Mouse (Mus musculus) MEL (cell line): ENCODE data around the gene Gemin5. TPM values are rescaled to one million over a fixed set of nuclear protein-coding genes. Genes with fewer than 3 reads are reported as not detected.
"Not testable (repeated sequence)": the region's sequence is repeated elsewhere in the genome, so short reads cannot be mapped to it uniquely, and the experiment has no call there.

Source experiments
- DNase-seq: peaks from one replicate; pipeline ENCODE4 v3.0.0; 2011; ENCODE audit warnings: low read depth, low spot score
- H3K27ac ChIP-seq: 2 replicates; pipeline ENCODE4 v1.5.1; 2012; ENCODE audit warnings: low read depth, mild to moderate bottlenecking, control low read depth, low read length, moderate library complexity; ENCODE audit not compliant: control insufficient read depth
- H3K27me3 ChIP-seq, 2 experiments: fragments of 150-350 bp in 1 of 2; sonication (generic) in 1 of 2; 2 replicates each; pipeline ENCODE4 v1.6.1; 2012; ENCODE audit warnings: low read length in 2 of 2, mild to moderate bottlenecking in 2 of 2, improper control_type of control experiment in 1 of 2, moderate library complexity in 1 of 2; ENCODE audit not compliant: insufficient read depth in 2 of 2, control insufficient read depth in 1 of 2
- H3K36me3 ChIP-seq, 2 experiments: 2 replicates each; pipeline ENCODE4 v1.6.1; 2012 to 2014; ENCODE audit warnings: low read length in 2 of 2, improper control_type of control experiment in 1 of 2, inconsistent platforms in 1 of 2, mild to moderate bottlenecking in 1 of 2; ENCODE audit not compliant: insufficient read depth in 2 of 2, control insufficient read depth in 1 of 2
- H3K4me1 ChIP-seq, 2 experiments: fragments of 150-350 bp in 1 of 2; sonication (generic) in 1 of 2; 2 replicates each; pipeline ENCODE4 v1.6.1; 2012; ENCODE audit warnings: low read length in 2 of 2, improper control_type of control experiment in 1 of 2, mild to moderate bottlenecking in 1 of 2; ENCODE audit not compliant: insufficient read depth in 2 of 2, control insufficient read depth in 1 of 2
- H3K4me3 ChIP-seq, 2 experiments: fragments of 150-350 bp in 1 of 2; sonication (generic) in 1 of 2; 2 replicates each; pipeline ENCODE4 v1.5.1; 2012; ENCODE audit warnings: low read depth in 2 of 2, low read length in 2 of 2, mild to moderate bottlenecking in 2 of 2, moderate library complexity in 2 of 2, control low read depth in 1 of 2, improper control_type of control experiment in 1 of 2; ENCODE audit not compliant: control insufficient read depth in 1 of 2, insufficient read depth in 1 of 2
- H3K79me2 ChIP-seq: 2 replicates; pipeline ENCODE4 v1.6.1; 2012; ENCODE audit warnings: mild to moderate bottlenecking, low read length, moderate library complexity; ENCODE audit not compliant: control insufficient read depth, poor library complexity, insufficient read depth
- H3K9ac ChIP-seq: 2 replicates; pipeline ENCODE4 v1.6.1; 2012; ENCODE audit warnings: low read depth, mild to moderate bottlenecking, control low read depth, low read length, moderate library complexity; ENCODE audit not compliant: control insufficient read depth, poor library complexity, severe bottlenecking
- H3K9me3 ChIP-seq: fragments of 150-350 bp; sonication (generic); replicated peaks from 2 replicates; pipeline ENCODE4 v1.6.1; 2012; ENCODE audit warnings: mild to moderate bottlenecking, low read length, improper control_type of control experiment, moderate library complexity; ENCODE audit not compliant: insufficient read depth
- BHLHE40 ChIP-seq: IDR thresholded peaks from 2 replicates; pipeline ENCODE4 v1.6.1; 2012; ENCODE audit warnings: low read depth, mild to moderate bottlenecking, inconsistent platforms, low read length, improper control_type of control experiment, borderline replicate concordance
- CHD2 ChIP-seq: IDR thresholded peaks from 2 replicates; pipeline ENCODE4 v1.6.1; 2011; ENCODE audit warnings: low read length, improper control_type of control experiment
- CTCF ChIP-seq, 3 experiments: IDR thresholded peaks in 2 of 3; conservative IDR thresholded peaks in 1 of 3; 2 replicates each; pipeline ENCODE4 v1.5.1; 2011 to 2012; ENCODE audit warnings: low read length in 3 of 3, low read depth in 2 of 3, mild to moderate bottlenecking in 2 of 3, improper control_type of control experiment in 1 of 3, inconsistent platforms in 1 of 3, mixed read lengths in 1 of 3, moderate library complexity in 1 of 3; ENCODE audit not compliant: control insufficient read depth in 1 of 3, insufficient read depth in 1 of 3, poor library complexity in 1 of 3, severe bottlenecking in 1 of 3
- E2F4 ChIP-seq: IDR thresholded peaks from 2 replicates; pipeline ENCODE4 v1.6.1; 2011; ENCODE audit warnings: low read depth, low read length, improper control_type of control experiment, borderline replicate concordance
- EP300 ChIP-seq, 2 experiments: IDR thresholded peaks; 2 replicates each; pipeline ENCODE4 v1.6.1; 2011; ENCODE audit warnings: improper control_type of control experiment in 2 of 2, low read length in 2 of 2, low read depth in 1 of 2, mild to moderate bottlenecking in 1 of 2
- ETS1 ChIP-seq: IDR thresholded peaks from 2 replicates; pipeline ENCODE4 v1.6.1; 2012; ENCODE audit warnings: low read depth, mild to moderate bottlenecking, inconsistent platforms, low read length, improper control_type of control experiment, moderate library complexity
- GATA1 ChIP-seq: IDR thresholded peaks from 2 replicates; pipeline ENCODE4 v1.6.1; 2011; ENCODE audit warnings: low read depth, low read length, improper control_type of control experiment
- JUND ChIP-seq: IDR thresholded peaks from 2 replicates; pipeline ENCODE4 v1.6.1; 2011; ENCODE audit warnings: low read depth, mild to moderate bottlenecking, improper control_type of control experiment, low read length
- KAT2A ChIP-seq: conservative IDR thresholded peaks from 2 replicates; pipeline ENCODE4 v1.6.1; 2012; ENCODE audit warnings: low read depth, low read length, improper control_type of control experiment, inconsistent platforms
- MAFK ChIP-seq: IDR thresholded peaks from 2 replicates; pipeline ENCODE4 v1.6.1; 2011; ENCODE audit warnings: low read depth, mild to moderate bottlenecking, low read length, improper control_type of control experiment, borderline replicate concordance
- MAX ChIP-seq: IDR thresholded peaks from 2 replicates; pipeline ENCODE4 v1.6.1; 2011; ENCODE audit warnings: low read length, improper control_type of control experiment
- MYB ChIP-seq: IDR thresholded peaks from 2 replicates; pipeline ENCODE4 v1.6.1; 2011; ENCODE audit warnings: mild to moderate bottlenecking, low read depth, low read length, improper control_type of control experiment
- NELFE ChIP-seq: IDR thresholded peaks from 2 replicates; pipeline ENCODE4 v1.6.1; 2011; ENCODE audit warnings: low read depth, low read length, improper control_type of control experiment
- NRF1 ChIP-seq: IDR thresholded peaks from 2 replicates; pipeline ENCODE4 v1.6.1; 2014; ENCODE audit warnings: low read depth, mild to moderate bottlenecking, inconsistent platforms, low read length, improper control_type of control experiment, moderate library complexity; ENCODE audit not compliant: poor library complexity, insufficient read depth, severe bottlenecking
- POLR2A ChIP-seq, 2 experiments: IDR thresholded peaks; 2 replicates each; pipeline ENCODE4 v1.6.1; 2011 to 2012; ENCODE audit warnings: low read length in 2 of 2, mild to moderate bottlenecking in 2 of 2, control low read depth in 1 of 2, improper control_type of control experiment in 1 of 2, low read depth in 1 of 2, moderate library complexity in 1 of 2; ENCODE audit not compliant: control insufficient read depth in 1 of 2, insufficient read depth in 1 of 2, poor library complexity in 1 of 2
- RAD21 ChIP-seq: IDR thresholded peaks from 2 replicates; pipeline ENCODE4 v1.6.1; 2011; ENCODE audit warnings: mild to moderate bottlenecking, low read depth, low read length, improper control_type of control experiment
- SMC3 ChIP-seq: IDR thresholded peaks from 2 replicates; pipeline ENCODE4 v1.6.1; 2011; ENCODE audit warnings: low read depth, low read length, improper control_type of control experiment
- TBP ChIP-seq: IDR thresholded peaks from 2 replicates; pipeline ENCODE4 v1.8.0; 2011; ENCODE audit warnings: low read depth, low read length, improper control_type of control experiment
- UBTF ChIP-seq: IDR thresholded peaks from 2 replicates; pipeline ENCODE4 v1.6.1; 2012; ENCODE audit warnings: low read depth, mild to moderate bottlenecking, inconsistent platforms, low read length, improper control_type of control experiment, moderate library complexity, borderline replicate concordance; ENCODE audit not compliant: insufficient read depth
- USF1 ChIP-seq: IDR thresholded peaks from 2 replicates; pipeline ENCODE4 v1.6.1; 2014; ENCODE audit warnings: low read depth, mild to moderate bottlenecking, inconsistent platforms, low read length, improper control_type of control experiment, moderate library complexity
- ZC3H11A ChIP-seq: IDR thresholded peaks from 2 replicates; pipeline ENCODE4 v1.6.1; 2012; ENCODE audit warnings: low read depth, mild to moderate bottlenecking, inconsistent platforms, low read length, improper control_type of control experiment
- ZKSCAN1 ChIP-seq: IDR thresholded peaks from 2 replicates; pipeline ENCODE4 v1.6.1; 2012; ENCODE audit warnings: low read depth, mild to moderate bottlenecking, inconsistent platforms, low read length, improper control_type of control experiment, moderate library complexity
- ZNF384 ChIP-seq: IDR thresholded peaks from 2 replicates; pipeline ENCODE4 v1.6.1; 2012; ENCODE audit warnings: low read depth, mild to moderate bottlenecking, inconsistent platforms, low read length, improper control_type of control experiment
- polyA plus RNA-seq, 2 experiments: library from polyadenylated mRNA; stranded (reverse) in 1 of 2; unstranded in 1 of 2; fragments of >175 nt in 1 of 2; fragments of >200 nt in 1 of 2; gene quantifications; 2 replicates each; pipeline versions ENCODE4 v1.2.1 to v1.2.4; 2012; ENCODE audit warnings: low replicate concordance in 2 of 2, low read depth in 1 of 2; ENCODE audit not compliant: insufficient read length in 2 of 2, insufficient read depth in 1 of 2, missing spikeins in 1 of 2
- total RNA-seq: library from RNA; depleted of rRNA; stranded (reverse); fragments of 300-350 nt; gene quantifications from 2 replicates; pipeline ENCODE4 v1.2.3, GENCODE M21; 2012

The Gemin5 gene
- total and polyA plus RNA-seq, 3 experiments, result 46.5 to 71.9 (median 52.5) TPM

DNA sequence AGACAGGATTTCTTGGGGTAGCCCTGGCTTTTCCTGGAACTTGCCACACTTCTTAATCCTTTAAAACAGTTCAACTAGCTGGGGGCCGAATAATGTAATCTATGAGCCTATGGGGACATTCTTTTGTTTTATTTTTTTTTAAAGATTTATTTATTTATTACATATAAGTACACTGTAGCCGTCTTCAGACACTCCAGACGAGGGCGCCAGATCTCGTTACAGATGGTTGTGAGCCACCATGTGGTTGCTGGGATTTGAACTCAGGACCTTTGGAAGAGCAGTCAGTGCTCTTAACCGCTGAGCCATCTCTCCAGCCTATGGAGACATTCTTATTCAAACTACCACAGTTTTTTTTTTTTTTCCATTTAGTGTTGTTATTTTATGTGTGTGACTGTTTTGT, 11.6 kb upstream of the Gemin5 start:
- not testable (repeated sequence) for H3K9ac ChIP-seq, H3K4me1 ChIP-seq, H3K9me3 ChIP-seq, H3K79me2 ChIP-seq, H3K27ac ChIP-seq, H3K4me3 ChIP-seq, H3K27me3 ChIP-seq, DNase-seq, H3K36me3 ChIP-seq
- TF ChIP-seq ZNF384 (0 out of 2 replicates have a peak, but pooled peaks have one; percentile 11), JUND (0 out of 2 replicates have a peak, but pooled peaks have one; percentile 16), CTCF (IDR thresholded peaks at IDR 0.05 in 2 of 3, conservative IDR thresholded peaks at IDR 0.05 in 1 of 3; ENCODE audit: control insufficient read depth in 1 of 3, insufficient read depth in 1 of 3, low read depth in 2 of 3, low read length in 3 of 3, poor library complexity in 1 of 3, severe bottlenecking in 1 of 3) (peak in 2 of 3 experiments; percentile 4 to 20; a peak in 2 of 6 replicates)

DNA sequence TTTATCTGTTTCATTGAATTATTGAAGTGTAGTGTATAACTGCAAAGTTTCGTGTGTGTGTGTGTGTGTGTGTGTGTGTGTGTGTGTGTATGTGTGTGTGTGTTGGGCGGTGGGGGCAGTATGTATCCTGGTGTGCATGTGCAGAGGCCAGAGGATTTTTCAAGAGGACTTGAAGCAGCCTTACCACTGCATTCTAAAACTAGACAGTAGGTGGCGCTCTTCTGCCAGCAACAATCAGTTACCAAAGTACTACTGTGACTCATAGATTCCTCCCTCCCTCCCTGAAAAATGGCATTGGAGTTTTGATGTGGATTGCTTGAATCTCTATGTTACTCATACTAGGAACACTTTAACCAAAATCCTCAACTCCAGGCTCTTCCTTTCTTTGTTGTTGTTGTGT, 11.2 kb upstream of the Gemin5 start:
- no peak overlapping the region for H3K9ac ChIP-seq
- TF ChIP-seq ZC3H11A, result peak; percentile 68
- no peak for TF ChIP-seq E2F4
- peak; percentile 70 to 89 (median 81) for TF ChIP-seq CTCF (IDR thresholded peaks at IDR 0.05 in 2 of 3, conservative IDR thresholded peaks at IDR 0.05 in 1 of 3; ENCODE audit: control insufficient read depth in 1 of 3, insufficient read depth in 1 of 3, low read depth in 2 of 3, low read length in 3 of 3, poor library complexity in 1 of 3, severe bottlenecking in 1 of 3)
- no peak for TF ChIP-seq MYB
- TF ChIP-seq RAD21, result peak; percentile 81
- peak; percentile 78 for TF ChIP-seq SMC3
- TF ChIP-seq, all 39 proteins: peak for 4
- Histone ChIP-seq H3K9me3 (no peaks in the 10 kb centered on the region), H3K4me1 (no peaks in the 10 kb centered on the region), H3K27me3 (no peaks in the 10 kb centered on the region), H3K27ac (no peak overlapping the region), H3K4me3 (no peak overlapping the region), H3K79me2 (no peaks in the 10 kb centered on the region), H3K36me3 (peaks cover 0 to 10% of the 10 kb centered on the region in 2 experiments; a peak in 1 of 4 replicates)
- DNase-seq, result peak; percentile 95

- Histone ChIP-seq H3K4me3 (peak within 1 kb of the TSS; percentile 83 to 95), H3K79me2 (peaks cover 21% of the 10 kb centered on the region), H3K27ac (peak within 1 kb of the TSS; percentile 72), H3K27me3 (no peaks in the 10 kb centered on the region), H3K4me1 (peaks cover 4 to 8% of the 10 kb centered on the region in 2 experiments), H3K36me3 (peaks cover 13 to 19% of the 10 kb centered on the region in 2 experiments; a peak in 3 of 4 replicates), H3K9ac (peak within 1 kb of the TSS; percentile 81), H3K9me3 (no peaks in the 10 kb centered on the region)
- DNase-seq, result peak; percentile 99
- TF ChIP-seq SMC3, result no peak
- peak; percentile 57; the same call in 1 of the 2 replicates for TF ChIP-seq ETS1
- peak in 1 of 2 experiments; percentile 8; a peak in 1 of 4 replicates for TF ChIP-seq EP300 (IDR thresholded peaks at IDR 0.05; ENCODE audit: low read depth in 1 of 2, low read length in 2 of 2)
- TF ChIP-seq ZC3H11A, result no peak
- TF ChIP-seq NELFE, result peak; percentile 93
- peak; percentile 67 to 99 for TF ChIP-seq POLR2A (IDR thresholded peaks at IDR 0.05; ENCODE audit: control insufficient read depth in 1 of 2, insufficient read depth in 1 of 2, low read depth in 1 of 2, low read length in 2 of 2, poor library complexity in 1 of 2)
- peak; percentile 77 for TF ChIP-seq MAX
- TF ChIP-seq ZKSCAN1, result no peak
- peak; percentile 91 for TF ChIP-seq TBP
- peak; percentile 88 for TF ChIP-seq CHD2
- TF ChIP-seq GATA1, result no peak
- no peak for TF ChIP-seq MAFK
- TF ChIP-seq BHLHE40, result no peak
- TF ChIP-seq USF1, result 0 out of 2 replicates have a peak, but pooled peaks have one; percentile 12
- no peak for TF ChIP-seq UBTF
- no peak; the same call in 1 of the 2 replicates for TF ChIP-seq ZNF384
- TF ChIP-seq RAD21, result no peak
- TF ChIP-seq E2F4, result no peak
- TF ChIP-seq NRF1, result peak; percentile 93
- peak; percentile 75 for TF ChIP-seq KAT2A
These were observed 3.2 kb upstream of the Gemin5 start, which contains the start of gene Mrpl22 for GRCm38 (mm10) chr11:58171459-58172091. Gene Mrpl22 (plus strand): TSS chr11:58171661.
